Mouse (Mus musculus): ENCODE data around the gene Uvrag. TPM values are rescaled to one million over a fixed set of nuclear protein-coding genes. Genes with fewer than 3 reads are reported as not detected.

Uvrag gene
- total and polyA plus RNA-seq, 3 experiments: 15.0 to 19.5 TPM; not detected in 1

DNA sequence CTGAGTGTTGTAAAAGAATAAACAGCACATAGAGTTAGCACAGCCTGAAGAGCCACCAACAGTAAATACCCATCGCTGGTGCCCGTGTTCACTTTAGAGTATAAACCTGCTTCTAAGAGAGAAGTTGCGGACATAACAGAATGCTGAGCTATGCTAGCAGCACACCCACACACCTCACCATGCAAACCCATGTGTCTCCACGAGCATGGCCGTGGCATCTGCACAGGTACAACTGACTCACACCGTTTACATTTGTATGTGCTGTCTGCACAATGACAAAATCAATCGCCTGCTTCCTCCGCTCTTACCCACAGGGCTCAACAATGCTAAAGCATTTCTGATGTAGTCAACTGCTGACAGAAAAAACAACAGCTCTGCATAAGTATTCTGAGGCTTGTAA is 101.0 kb downstream of the Uvrag start:
- no peak overlapping the region for H3K27ac ChIP-seq (ENCODE audit: control insufficient read depth, low read depth, low read length)
- peaks cover 0 to 2% of the 10 kb centered on the region in 2 experiments; a peak in 3 of 4 replicates for H3K36me3 ChIP-seq (ENCODE audit: control insufficient read depth in 1 of 2, insufficient read depth in 2 of 2, low read length in 2 of 2)
- H3K79me2 ChIP-seq (ENCODE audit: control insufficient read depth, insufficient read depth, low read length, poor library complexity): no peaks in the 10 kb centered on the region; the same call in 1 of the 2 replicates
- H3K9ac ChIP-seq (ENCODE audit: control insufficient read depth, low read depth, low read length, poor library complexity, severe bottlenecking): no peak overlapping the region
- no peaks in the 10 kb centered on the region for H3K9me3 ChIP-seq (replicated peaks; ENCODE audit: insufficient read depth, low read length)
- TF ChIP-seq NELFE (IDR thresholded peaks at IDR 0.05; ENCODE audit: low read depth, low read length) (no peak), MAZ (IDR thresholded peaks at IDR 0.05; ENCODE audit: low read depth, low read length) (no peak), POLR2AphosphoS2 (IDR thresholded peaks at IDR 0.05; ENCODE audit: low read length) (no peak), MYC (IDR thresholded peaks at IDR 0.05; ENCODE audit: low read depth, low read length) (no peak), MAX (IDR thresholded peaks at IDR 0.05; ENCODE audit: low read length) (no peak)
- H3K4me3 ChIP-seq (ENCODE audit: control insufficient read depth in 1 of 2, insufficient read depth in 1 of 2, low read depth in 2 of 2, low read length in 2 of 2): no peak overlapping the region
- H3K4me1 ChIP-seq (ENCODE audit: control insufficient read depth in 1 of 2, insufficient read depth in 2 of 2, low read length in 2 of 2): no peaks in the 10 kb centered on the region
- no peak for DNase-seq (ENCODE audit: low read depth, low spot score)
- H3K27me3 ChIP-seq (ENCODE audit: control insufficient read depth in 1 of 2, insufficient read depth in 2 of 2, low read length in 2 of 2): no peaks in the 10 kb centered on the region

- DNase-seq (ENCODE audit: low read depth, low spot score): no peak
- no peaks in the 10 kb centered on the region for H3K27me3 ChIP-seq (ENCODE audit: control insufficient read depth in 1 of 2, insufficient read depth in 2 of 2, low read length in 2 of 2)
- H3K4me3 ChIP-seq (ENCODE audit: control insufficient read depth in 1 of 2, insufficient read depth in 1 of 2, low read depth in 2 of 2, low read length in 2 of 2): no peak overlapping the region
- no peaks in the 10 kb centered on the region for H3K4me1 ChIP-seq (ENCODE audit: control insufficient read depth in 1 of 2, insufficient read depth in 2 of 2, low read length in 2 of 2)
- no peak overlapping the region for H3K9ac ChIP-seq (ENCODE audit: control insufficient read depth, low read depth, low read length, poor library complexity, severe bottlenecking)
- peaks cover 0 to 2% of the 10 kb centered on the region in 2 experiments; a peak in 3 of 4 replicates for H3K36me3 ChIP-seq (ENCODE audit: control insufficient read depth in 1 of 2, insufficient read depth in 2 of 2, low read length in 2 of 2)
- no peaks in the 10 kb centered on the region for H3K9me3 ChIP-seq (replicated peaks; ENCODE audit: insufficient read depth, low read length)
- no peaks in the 10 kb centered on the region; the same call in 1 of the 2 replicates for H3K79me2 ChIP-seq (ENCODE audit: control insufficient read depth, insufficient read depth, low read length, poor library complexity)
- no peak for TF ChIP-seq TAL1 (IDR thresholded peaks at IDR 0.05; ENCODE audit: low read length)
- no peak for TF ChIP-seq MAX (IDR thresholded peaks at IDR 0.05; ENCODE audit: low read length)
- TF ChIP-seq TBP (IDR thresholded peaks at IDR 0.05; ENCODE audit: low read depth, low read length): no peak
- no peak for TF ChIP-seq USF2 (IDR thresholded peaks at IDR 0.05; ENCODE audit: borderline replicate concordance in 1 of 2, insufficient read depth in 1 of 2, low read depth in 1 of 2, low read length in 2 of 2)
- TF ChIP-seq MYC (IDR thresholded peaks at IDR 0.05; ENCODE audit: low read depth, low read length): no peak
- H3K27ac ChIP-seq (ENCODE audit: control insufficient read depth, low read depth, low read length): no peak overlapping the region
Observed at GRCm38 (mm10) chr7:99036284-99036683, 104.7 kb downstream of the Uvrag start.

GRCm38 (mm10) chr7:99034909-99035308 is 106.0 kb downstream of the Uvrag start:
- Histone ChIP-seq H3K4me1 (ENCODE audit: control insufficient read depth in 1 of 2, insufficient read depth in 2 of 2, low read length in 2 of 2) (no peaks in the 10 kb centered on the region), H3K9me3 (replicated peaks; ENCODE audit: insufficient read depth, low read length) (no peaks in the 10 kb centered on the region), H3K79me2 (ENCODE audit: control insufficient read depth, insufficient read depth, low read length, poor library complexity) (no peaks in the 10 kb centered on the region), H3K4me3 (ENCODE audit: control insufficient read depth in 1 of 2, insufficient read depth in 1 of 2, low read depth in 2 of 2, low read length in 2 of 2) (no peak overlapping the region), H3K36me3 (ENCODE audit: control insufficient read depth in 1 of 2, insufficient read depth in 2 of 2, low read length in 2 of 2) (no peaks in the 10 kb centered on the region; a peak in 1 of 4 replicates), H3K27me3 (ENCODE audit: control insufficient read depth in 1 of 2, insufficient read depth in 2 of 2, low read length in 2 of 2) (no peaks in the 10 kb centered on the region), H3K27ac (ENCODE audit: control insufficient read depth, low read depth, low read length) (no peak overlapping the region), H3K9ac (ENCODE audit: control insufficient read depth, low read depth, low read length, poor library complexity, severe bottlenecking) (no peak overlapping the region)
- DNase-seq (ENCODE audit: low read depth, low spot score): no peak
- TF ChIP-seq TBP (IDR thresholded peaks at IDR 0.05; ENCODE audit: low read depth, low read length): no peak
- TF ChIP-seq MYC (IDR thresholded peaks at IDR 0.05; ENCODE audit: low read depth, low read length): no peak
- TF ChIP-seq GABPA (IDR thresholded peaks at IDR 0.05; ENCODE audit: low read depth, low read length): no peak
- no peak for TF ChIP-seq SMC3 (IDR thresholded peaks at IDR 0.05; ENCODE audit: low read depth, low read length)
- no peak for TF ChIP-seq MYB (IDR thresholded peaks at IDR 0.05; ENCODE audit: low read depth, low read length)
- no peak for TF ChIP-seq EP300 (IDR thresholded peaks at IDR 0.05; ENCODE audit: low read depth in 1 of 2, low read length in 2 of 2)
- no peak for TF ChIP-seq ZNF384 (IDR thresholded peaks at IDR 0.05; ENCODE audit: low read depth, low read length)
- TF ChIP-seq ELF1 (IDR thresholded peaks at IDR 0.05; ENCODE audit: low read depth, low read length): no peak
- no peak for TF ChIP-seq NRF1 (IDR thresholded peaks at IDR 0.05; ENCODE audit: insufficient read depth, low read depth, low read length, poor library complexity, severe bottlenecking)
- no peak for TF ChIP-seq ZMIZ1 (IDR thresholded peaks at IDR 0.05; ENCODE audit: low read depth, low read length)
- TF ChIP-seq ETS1 (IDR thresholded peaks at IDR 0.05; ENCODE audit: low read depth, low read length): no peak
- TF ChIP-seq USF1 (IDR thresholded peaks at IDR 0.05; ENCODE audit: low read depth, low read length): no peak
- no peak for TF ChIP-seq MAFK (IDR thresholded peaks at IDR 0.05; ENCODE audit: borderline replicate concordance, low read depth, low read length)
- no peak for TF ChIP-seq CHD2 (IDR thresholded peaks at IDR 0.05; ENCODE audit: low read length)
